Mouse (Mus musculus): ENCODE results near the gene Acot1.

- TF ChIP-seq CTCF (IDR thresholded peaks at IDR 0.05; ENCODE audit: low read depth) (no peak), EP300 (optimal IDR thresholded peaks at IDR 0.05) (no peak)
These were observed 8.9 kb upstream of the Acot1 start for GRCm38 (mm10) chr12:84000418-84000817.

All from stomach, postnatal 0 days (tissue).